Mouse (Mus musculus): ENCODE measurements around the gene Olfr888. TPM values are rescaled to one million over a fixed set of nuclear protein-coding genes. Genes with fewer than 3 reads are reported as not detected.

Gene Olfr888
- not detected for total RNA-seq (2021)
- not detected in 2 replicates for polyA plus RNA-seq (2012; rRNA removed)
- long read RNA-seq = 0 reads

DNA sequence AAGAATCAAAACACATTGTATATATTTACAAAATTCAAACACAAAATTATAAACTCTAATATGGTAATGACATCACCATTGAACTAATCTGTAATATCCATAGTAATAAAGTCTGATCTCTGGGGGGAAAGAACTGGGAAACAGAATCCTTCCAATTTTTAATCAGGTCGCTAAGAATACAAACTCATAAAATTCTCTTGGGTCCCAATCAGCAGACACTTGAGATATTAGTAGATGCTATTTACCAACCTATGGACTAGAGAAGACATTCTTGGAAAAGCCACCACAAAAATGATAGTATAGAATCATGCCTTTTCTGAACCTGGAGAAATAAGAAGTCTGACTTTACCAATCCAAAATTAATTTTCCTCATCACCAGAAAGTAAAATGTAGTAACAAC, at the start of gene Olfr888:
TSS of gene Olfr888 (plus strand) at position 301 of the 400 bp plus-strand sequence.
- TF ChIP-seq EP300 (IDR thresholded peaks at IDR 0.05; ENCODE audit: insufficient read depth, low read depth, low read length) (no peak), CTCF (IDR thresholded peaks at IDR 0.05) (no peak), POLR2A (IDR thresholded peaks at IDR 0.05; ENCODE audit: insufficient read depth, low read depth, low read length) (no peak)
- WGBS = 60% methylated on average over 1 of the region's 1 CpGs

DNA sequence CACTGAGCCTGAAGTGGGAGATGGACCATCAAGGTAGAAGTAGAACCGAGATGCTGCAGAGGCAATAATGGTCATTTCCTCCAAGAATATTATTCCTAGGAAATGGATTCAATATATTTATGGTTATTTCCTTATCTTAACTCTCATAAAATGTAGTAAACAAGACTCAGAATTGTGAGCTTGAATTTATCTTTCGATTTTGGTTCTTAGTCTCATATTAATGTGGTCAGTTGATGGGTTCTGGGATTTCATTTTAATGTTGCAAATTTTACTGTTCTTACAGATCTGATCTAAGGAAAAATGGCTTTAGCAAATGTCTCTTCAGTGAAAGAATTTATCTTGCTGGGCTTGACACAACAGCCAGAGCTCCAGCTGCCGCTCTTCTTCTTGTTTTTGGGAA, 46.9 kb upstream of the Olfr888 start, which contains the start of gene Olfr885:
TSS of gene Olfr885 (plus strand) at position 301 of the 400 bp plus-strand sequence.
- Histone ChIP-seq H3K27ac (no peak within 1 kb of the TSS), H3K36me3 (ENCODE audit: control insufficient read depth, insufficient read depth, low read length) (no peaks in the 10 kb centered on the region), H3K27me3 (ENCODE audit: control insufficient read depth, insufficient read depth, low read length) (no peaks in the 10 kb centered on the region), H3K4me1 (ENCODE audit: control insufficient read depth, insufficient read depth, low read length) (no peaks in the 10 kb centered on the region), H3K9ac (ENCODE audit: low read depth, low read length) (no peak within 1 kb of the TSS), H3K79me2 (replicated peaks; ENCODE audit: control insufficient read depth, insufficient read depth, low read length) (no peaks in the 10 kb centered on the region), H3K4me3 (no peak within 1 kb of the TSS)
- WGBS = 65% methylated on average over 3 of the region's 3 CpGs
- intact Hi-C loops (cut with DNase I) = no loop called here
- no peak for DNase-seq
- TF ChIP-seq POLR2A (IDR thresholded peaks at IDR 0.05; ENCODE audit: insufficient read depth, low read depth, low read length) (no peak), EP300 (IDR thresholded peaks at IDR 0.05; ENCODE audit: insufficient read depth, low read depth, low read length) (no peak), CTCF (IDR thresholded peaks at IDR 0.05) (no peak)

More for the DNA sequence above, at the start of gene Olfr888:
- H3K36me3 ChIP-seq (ENCODE audit: control insufficient read depth, insufficient read depth, low read length) = no peaks in the 10 kb centered on the region
- H3K27me3 ChIP-seq (ENCODE audit: control insufficient read depth, insufficient read depth, low read length) = no peaks in the 10 kb centered on the region
- intact Hi-C loops (cut with DNase I) = no loop called here
- no peak within 1 kb of the TSS for H3K4me3 ChIP-seq
- H3K9ac ChIP-seq (ENCODE audit: low read depth, low read length) = no peak within 1 kb of the TSS
- H3K79me2 ChIP-seq (replicated peaks; ENCODE audit: control insufficient read depth, insufficient read depth, low read length) = no peaks in the 10 kb centered on the region
- DNase-seq = no peak
- no peaks in the 10 kb centered on the region for H3K4me1 ChIP-seq (ENCODE audit: control insufficient read depth, insufficient read depth, low read length)
- no peak within 1 kb of the TSS for H3K27ac ChIP-seq

DNA sequence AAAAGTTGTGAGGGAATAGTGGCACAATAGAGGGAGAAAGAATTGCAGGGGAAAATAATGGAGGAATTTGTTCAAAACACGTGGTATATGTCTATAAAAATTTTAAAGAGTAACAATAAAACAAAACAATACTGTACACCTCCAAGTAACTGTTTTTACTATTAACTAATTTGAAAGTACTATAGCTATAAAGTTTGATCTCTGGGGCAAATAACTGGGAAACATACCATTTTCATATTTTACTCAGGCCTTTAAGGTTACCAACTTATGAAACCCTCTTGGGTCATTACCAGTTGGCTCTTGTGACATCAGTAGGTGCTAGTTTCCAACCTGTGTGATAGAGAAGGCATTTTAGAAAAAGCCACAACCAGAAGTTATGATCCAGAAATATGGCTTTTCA, 24.2 kb upstream of the Olfr888 start, which contains the start of gene Olfr887:
TSS of gene Olfr887 (plus strand) at position 301 of the 400 bp plus-strand sequence.
- WGBS = 63% methylated on average over 1 of the region's 1 CpGs
- H3K27ac ChIP-seq = no peak within 1 kb of the TSS
- no peak within 1 kb of the TSS for H3K4me3 ChIP-seq
- DNase-seq = no peak
- no peaks in the 10 kb centered on the region for H3K27me3 ChIP-seq (ENCODE audit: control insufficient read depth, insufficient read depth, low read length)
- H3K4me1 ChIP-seq (ENCODE audit: control insufficient read depth, insufficient read depth, low read length) = no peaks in the 10 kb centered on the region
- TF ChIP-seq CTCF (IDR thresholded peaks at IDR 0.05) = no peak
- no peak for TF ChIP-seq EP300 (IDR thresholded peaks at IDR 0.05; ENCODE audit: insufficient read depth, low read depth, low read length)
- TF ChIP-seq POLR2A (IDR thresholded peaks at IDR 0.05; ENCODE audit: insufficient read depth, low read depth, low read length) = no peak
- no peaks in the 10 kb centered on the region for H3K79me2 ChIP-seq (replicated peaks; ENCODE audit: control insufficient read depth, insufficient read depth, low read length)
- no peaks in the 10 kb centered on the region for H3K36me3 ChIP-seq (ENCODE audit: control insufficient read depth, insufficient read depth, low read length)
- intact Hi-C loops (cut with DNase I) = no loop called here
- no peak within 1 kb of the TSS for H3K9ac ChIP-seq (ENCODE audit: low read depth, low read length)

DNA sequence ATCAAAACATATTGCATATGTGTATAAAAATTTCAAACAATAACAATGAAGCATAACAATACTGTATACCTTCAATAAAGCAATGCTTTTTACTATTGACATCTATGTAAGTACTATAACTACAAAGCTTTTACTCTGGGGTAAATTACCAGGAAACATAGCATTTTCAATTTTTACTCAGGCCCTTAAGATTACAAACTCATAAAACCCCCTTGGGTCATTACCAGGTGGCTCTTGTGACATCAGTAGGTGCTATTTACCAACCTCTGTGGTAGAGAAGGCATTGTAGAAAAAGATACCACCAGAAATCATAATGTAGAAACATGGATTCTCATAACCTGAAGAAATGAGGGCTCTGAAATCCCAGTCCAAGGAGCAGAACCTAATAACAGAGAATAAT, 7.0 kb downstream of the Olfr888 start, which contains the start of gene Olfr889:
TSS of gene Olfr889 (plus strand) at position 301 of the 400 bp plus-strand sequence.
- DNase-seq = no peak
- Histone ChIP-seq H3K36me3 (ENCODE audit: control insufficient read depth, insufficient read depth, low read length) (no peaks in the 10 kb centered on the region), H3K27ac (no peak within 1 kb of the TSS), H3K9ac (ENCODE audit: low read depth, low read length) (no peak within 1 kb of the TSS), H3K79me2 (replicated peaks; ENCODE audit: control insufficient read depth, insufficient read depth, low read length) (no peaks in the 10 kb centered on the region), H3K4me1 (ENCODE audit: control insufficient read depth, insufficient read depth, low read length) (no peaks in the 10 kb centered on the region), H3K4me3 (no peak within 1 kb of the TSS), H3K27me3 (ENCODE audit: control insufficient read depth, insufficient read depth, low read length) (no peaks in the 10 kb centered on the region)
- intact Hi-C loops (cut with DNase I) = no loop called here
- TF ChIP-seq EP300 (IDR thresholded peaks at IDR 0.05; ENCODE audit: insufficient read depth, low read depth, low read length) = no peak
- no peak for TF ChIP-seq POLR2A (IDR thresholded peaks at IDR 0.05; ENCODE audit: insufficient read depth, low read depth, low read length)
- no peak for TF ChIP-seq CTCF (IDR thresholded peaks at IDR 0.05)

DNA sequence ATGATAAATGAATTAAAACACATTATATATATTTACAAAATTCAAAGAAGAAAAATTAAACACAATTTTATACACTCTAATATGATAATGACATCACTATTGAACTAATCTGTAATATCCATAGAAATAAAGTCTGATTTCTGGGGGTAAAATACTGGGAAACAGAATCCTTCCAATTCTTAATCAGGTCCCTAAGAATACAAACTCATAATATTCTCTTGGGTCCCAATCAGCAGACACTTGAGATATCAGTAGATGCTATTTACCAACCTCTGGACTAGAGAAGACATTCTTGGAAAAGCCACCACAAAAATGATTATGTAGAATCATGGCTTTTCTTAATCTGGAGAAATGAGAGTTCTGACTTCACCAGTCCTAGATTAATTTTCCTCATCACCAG, 34.3 kb downstream of the Olfr888 start, which contains the start of gene Olfr890:
TSS of gene Olfr890 (plus strand) at position 301 of the 400 bp plus-strand sequence.
- no peak for DNase-seq
- H3K27me3 ChIP-seq (ENCODE audit: control insufficient read depth, insufficient read depth, low read length) = no peaks in the 10 kb centered on the region
- H3K27ac ChIP-seq = no peak within 1 kb of the TSS
- no peaks in the 10 kb centered on the region for H3K4me1 ChIP-seq (ENCODE audit: control insufficient read depth, insufficient read depth, low read length)
- TF ChIP-seq CTCF (IDR thresholded peaks at IDR 0.05) = no peak
- TF ChIP-seq POLR2A (IDR thresholded peaks at IDR 0.05; ENCODE audit: insufficient read depth, low read depth, low read length) = no peak
- no peak for TF ChIP-seq EP300 (IDR thresholded peaks at IDR 0.05; ENCODE audit: insufficient read depth, low read depth, low read length)
- H3K79me2 ChIP-seq (replicated peaks; ENCODE audit: control insufficient read depth, insufficient read depth, low read length) = no peaks in the 10 kb centered on the region
- no peak within 1 kb of the TSS for H3K9ac ChIP-seq (ENCODE audit: low read depth, low read length)
- no peak within 1 kb of the TSS for H3K4me3 ChIP-seq
- intact Hi-C loops (cut with DNase I) = no loop called here
- H3K36me3 ChIP-seq (ENCODE audit: control insufficient read depth, insufficient read depth, low read length) = no peaks in the 10 kb centered on the region

Other genes starting within 250 kb of the Olfr888 start
- not detected for gene Olfr145, start 211.4 kb upstream of the Olfr888 start, total RNA-seq (2021)
- not detected in 2 replicates for gene Olfr145, start 211.4 kb upstream of the Olfr888 start, polyA plus RNA-seq (2012; rRNA removed)
- not detected for gene Olfr878, start 190.3 kb upstream of the Olfr888 start, total RNA-seq (2021)
- gene Olfr878, start 190.3 kb upstream of the Olfr888 start, polyA plus RNA-seq (2012; rRNA removed) = not detected in 2 replicates
- not detected for gene Olfr881, start 116.3 kb upstream of the Olfr888 start, total RNA-seq (2021)
- not detected in 2 replicates for gene Olfr881, start 116.3 kb upstream of the Olfr888 start, polyA plus RNA-seq (2012; rRNA removed)
- gene Olfr883, start 82.3 kb upstream of the Olfr888 start, total RNA-seq (2021) = not detected
- not detected in 2 replicates for gene Olfr883, start 82.3 kb upstream of the Olfr888 start, polyA plus RNA-seq (2012; rRNA removed)
- gene Olfr884, start 61.6 kb upstream of the Olfr888 start, total RNA-seq (2021) = not detected
- gene Olfr884, start 61.6 kb upstream of the Olfr888 start, polyA plus RNA-seq (2012; rRNA removed) = not detected in 2 replicates
- gene Olfr885, start 46.8 kb upstream of the Olfr888 start, total RNA-seq (2021) = not detected
- not detected in 2 replicates for gene Olfr885, start 46.8 kb upstream of the Olfr888 start, polyA plus RNA-seq (2012; rRNA removed)
- gene Olfr887, start 24.1 kb upstream of the Olfr888 start, total RNA-seq (2021) = not detected
- gene Olfr887, start 24.1 kb upstream of the Olfr888 start, polyA plus RNA-seq (2012; rRNA removed) = not detected in 2 replicates
- gene Olfr889, start 7.1 kb downstream of the Olfr888 start, total RNA-seq (2021) = not detected
- gene Olfr889, start 7.1 kb downstream of the Olfr888 start, polyA plus RNA-seq (2012; rRNA removed) = not detected in 2 replicates
- gene Olfr890, start 34.4 kb downstream of the Olfr888 start, total RNA-seq (2021) = not detected
- gene Olfr890, start 34.4 kb downstream of the Olfr888 start, polyA plus RNA-seq (2012; rRNA removed) = not detected in 2 replicates
- not detected for gene Olfr891, start 72.7 kb downstream of the Olfr888 start, total RNA-seq (2021)
- not detected in 2 replicates for gene Olfr891, start 72.7 kb downstream of the Olfr888 start, polyA plus RNA-seq (2012; rRNA removed)
- not detected for gene Olfr893, start 100.2 kb downstream of the Olfr888 start, total RNA-seq (2021)
- gene Olfr893, start 100.2 kb downstream of the Olfr888 start, polyA plus RNA-seq (2012; rRNA removed) = not detected in 2 replicates
- not detected for gene Olfr894, start 109.9 kb downstream of the Olfr888 start, total RNA-seq (2021)
- gene Olfr894, start 109.9 kb downstream of the Olfr888 start, polyA plus RNA-seq (2012; rRNA removed) = not detected in 2 replicates
- not detected for gene Olfr143, start 144.6 kb downstream of the Olfr888 start, total RNA-seq (2021)
- gene Olfr143, start 144.6 kb downstream of the Olfr888 start, polyA plus RNA-seq (2012; rRNA removed) = not detected in 2 replicates
- gene Olfr895, start 159.7 kb downstream of the Olfr888 start, total RNA-seq (2021) = not detected
- gene Olfr895, start 159.7 kb downstream of the Olfr888 start, polyA plus RNA-seq (2012; rRNA removed) = not detected in 2 replicates
- not detected for gene Olfr896-ps1, start 183.0 kb downstream of the Olfr888 start, total RNA-seq (2021)
- gene Olfr896-ps1, start 183.0 kb downstream of the Olfr888 start, polyA plus RNA-seq (2012; rRNA removed) = not detected in 2 replicates
- gene Olfr25, start 220.9 kb downstream of the Olfr888 start, total RNA-seq (2021) = not detected
- not detected in 2 replicates for gene Olfr25, start 220.9 kb downstream of the Olfr888 start, polyA plus RNA-seq (2012; rRNA removed)
- not detected for gene Olfr898, start 240.3 kb downstream of the Olfr888 start, total RNA-seq (2021)
- not detected in 2 replicates for gene Olfr898, start 240.3 kb downstream of the Olfr888 start, polyA plus RNA-seq (2012; rRNA removed)